Mouse (Mus musculus): ENCODE results near the gene Pdlim3.

DNA sequence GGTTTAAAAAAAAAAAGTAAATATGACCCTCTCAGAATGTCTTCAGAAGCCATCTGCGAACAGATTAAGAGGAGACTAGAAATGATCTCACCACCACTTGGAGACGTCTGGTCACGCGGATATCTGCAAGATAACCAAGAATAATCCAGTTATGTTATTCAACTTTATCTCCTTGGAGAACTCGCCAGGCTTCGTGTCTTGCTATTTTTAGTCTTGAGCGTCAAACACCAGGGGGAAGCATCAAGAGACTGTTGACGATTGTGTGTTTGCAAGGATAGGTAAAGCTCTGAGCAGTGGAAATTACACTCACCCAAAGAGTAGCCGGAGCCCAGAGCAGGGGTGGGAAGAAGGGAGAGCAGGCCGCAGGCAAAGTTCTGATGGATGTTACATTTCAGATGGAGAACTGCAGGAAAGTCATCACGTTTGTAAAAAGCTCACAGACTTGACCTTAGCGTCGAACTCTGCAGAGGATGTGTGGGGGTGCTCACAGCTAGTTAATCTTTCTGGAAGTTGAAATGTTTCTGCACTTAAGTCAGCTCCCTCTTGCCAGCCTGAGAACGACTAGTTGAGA is 40.3 kb upstream of the Pdlim3 start:
- TF ChIP-seq CTCF (IDR thresholded peaks at IDR 0.05; ENCODE audit: control insufficient read depth, insufficient read depth, insufficient replicate concordance, low read depth, low read length) = no peak
- no peak for TF ChIP-seq POLR2A (IDR thresholded peaks at IDR 0.05; ENCODE audit: control insufficient read depth, low read depth, low read length)
